Mouse (Mus musculus) lung, adult 2 months (tissue): ENCODE measurements at regions not wholly inside any gene's neighbourhood (a gene's known extent, or its start where the extent isn't known, plus 50 kb on each side); places are given as distances from the start of the nearest gene placed in this dataset.

Source experiments
- DNase-seq: peaks from one replicate; pipeline ENCODE4 v3.0.0; 2022
- H3K4me1 ChIP-seq: fragments of 200-500 bp; 2 replicates; pipeline ENCODE4 v1.6.1; 2011; ENCODE audit warnings: low read length; ENCODE audit not compliant: control insufficient read depth, insufficient read depth
- H3K4me3 ChIP-seq: fragments of 200-500 bp; replicated peaks from 2 replicates; pipeline ENCODE3; 2011; ENCODE audit warnings: low read depth, mild to moderate bottlenecking, control low read depth, low read length; ENCODE audit errors: extremely low read depth
- CTCF ChIP-seq: fragments of 200-500 bp; IDR thresholded peaks from 2 replicates; pipeline ENCODE4 v1.5.1; 2011; ENCODE audit warnings: mild to moderate bottlenecking, low read length, control low read depth; ENCODE audit not compliant: insufficient read depth
- POLR2A ChIP-seq: fragments of 200-500 bp; IDR thresholded peaks from 2 replicates; pipeline ENCODE4 v1.6.1; 2011; ENCODE audit warnings: low read depth, mild to moderate bottlenecking, control low read depth, low read length, borderline replicate concordance; ENCODE audit errors: extremely low read depth
- WGBS: fragments of 180-500 bp; shearing (Covaris S2); methylation state at CpG from one replicate; pipeline ENCODE4 v1.1.7; 2018; 5-methylcytosine and 5-hydroxymethylcytosine counted together

- Histone ChIP-seq H3K4me3 (no peak overlapping the region), H3K4me1 (peaks cover 8% of the 10 kb centered on the region)
- 46% methylated on average over 5 of the region's 5 CpGs for WGBS
- TF ChIP-seq POLR2A (no peak), CTCF (no peak)
- DNase-seq: peak; percentile 18
These were observed 88.4 kb upstream of the Mgme1 start for GRCm38 (mm10) chr2:144182108-144182507.

DNA sequence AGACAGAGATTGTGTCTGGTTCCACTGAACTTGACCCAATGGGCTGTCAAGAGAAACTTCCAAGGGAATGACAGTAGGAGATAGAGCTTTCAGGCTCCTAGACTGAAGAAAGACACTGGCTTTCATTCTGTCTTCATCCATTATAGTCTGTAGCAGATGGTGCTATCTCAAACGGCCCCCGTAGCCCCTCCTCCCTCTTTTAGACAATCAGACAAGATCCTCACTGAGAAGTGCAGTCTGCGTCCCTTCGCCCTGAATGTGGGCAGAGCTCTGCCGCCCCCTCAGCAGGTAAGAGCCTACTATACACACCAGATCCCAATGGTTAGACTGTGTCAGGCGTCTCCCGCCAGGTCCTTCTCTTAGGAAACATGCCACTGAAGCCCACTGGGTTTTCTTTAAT is 87.9 kb upstream of the Mgme1 start:
- no peak for TF ChIP-seq POLR2A
- Histone ChIP-seq H3K4me1 (peaks cover 8% of the 10 kb centered on the region), H3K4me3 (no peak overlapping the region)
- WGBS: 78% methylated on average over 7 of the region's 7 CpGs
- no peak for DNase-seq

DNA sequence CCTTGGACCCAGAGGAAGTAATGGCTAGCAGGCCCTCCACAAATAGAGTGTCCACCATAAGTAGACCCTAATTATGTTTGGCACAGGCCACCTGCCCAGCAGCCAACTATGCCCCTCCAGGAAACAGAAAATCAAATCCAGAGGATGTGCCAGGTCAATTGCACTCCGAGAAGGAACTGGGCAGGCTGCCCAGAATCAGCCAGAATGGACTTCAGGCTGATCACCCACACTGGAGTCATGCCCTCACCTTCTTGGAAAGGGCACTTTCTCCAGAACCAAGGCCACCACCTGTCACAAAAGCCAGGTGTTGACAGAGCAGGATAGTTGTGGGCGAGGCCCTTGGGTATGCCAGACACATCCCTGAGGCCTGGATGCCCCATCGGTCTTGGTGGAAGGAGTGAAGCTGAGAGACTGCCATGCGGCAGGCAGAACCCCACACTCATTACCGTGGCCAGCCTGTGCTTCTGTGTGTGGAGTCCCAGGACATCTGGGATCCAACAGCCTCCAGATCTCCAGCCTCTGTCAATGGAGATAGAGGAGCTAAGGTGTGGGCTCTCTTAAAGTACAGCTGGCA is 87.0 kb upstream of the Mgme1 start:
- peak; percentile 53 for DNase-seq
- 51% methylated on average over 5 of the region's 5 CpGs for WGBS
- TF ChIP-seq POLR2A (no peak), CTCF (no peak)
- no peak overlapping the region for H3K4me3 ChIP-seq
- peaks cover 8% of the 10 kb centered on the region for H3K4me1 ChIP-seq

- TF ChIP-seq POLR2A: no peak
- no peak for TF ChIP-seq CTCF
- no peak for DNase-seq
- Histone ChIP-seq H3K4me3 (no peak overlapping the region), H3K4me1 (peaks cover 8% of the 10 kb centered on the region)
- WGBS: 70% methylated on average over 3 of the region's 3 CpGs
These were observed 85.3 kb upstream of the Mgme1 start for GRCm38 (mm10) chr2:144185175-144185574.

DNA sequence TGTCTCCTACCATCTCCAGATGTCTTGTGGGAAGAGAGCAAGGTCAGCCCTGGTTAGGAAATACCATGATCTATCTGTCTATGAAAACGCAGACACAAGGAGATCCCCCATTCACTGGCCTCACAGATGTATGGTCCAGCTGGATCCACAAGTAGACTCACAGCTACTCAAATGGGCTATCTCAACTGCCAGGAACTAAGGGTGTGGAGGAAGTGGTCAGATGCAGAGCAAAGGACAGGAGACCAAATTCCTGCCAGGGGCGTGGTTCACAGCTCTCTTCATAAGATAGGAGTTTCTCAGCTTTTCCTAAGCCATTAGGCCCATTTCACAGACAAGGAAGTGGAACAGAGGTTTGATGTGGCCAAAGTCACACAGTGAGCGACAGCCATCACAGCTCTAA is 84.0 kb upstream of the Mgme1 start:
- Histone ChIP-seq H3K4me3 (no peak overlapping the region), H3K4me1 (peaks cover 8% of the 10 kb centered on the region)
- WGBS: 82% methylated on average over 3 of the region's 3 CpGs
- no peak for TF ChIP-seq CTCF
- TF ChIP-seq POLR2A: no peak
- DNase-seq: no peak

GRCm38 (mm10) chr2:144188076-144188475 is 82.4 kb upstream of the Mgme1 start:
- Histone ChIP-seq H3K4me1 (peaks cover 6% of the 10 kb centered on the region), H3K4me3 (no peak overlapping the region)
- WGBS: 65% methylated on average over 3 of the region's 3 CpGs
- no peak for DNase-seq
- TF ChIP-seq POLR2A (no peak), CTCF (no peak)

- TF ChIP-seq POLR2A (no peak), CTCF (no peak)
- no peak overlapping the region for H3K4me3 ChIP-seq
- WGBS: 67% methylated on average over 4 of the region's 4 CpGs
- no peak for DNase-seq
- peaks cover 2% of the 10 kb centered on the region for H3K4me1 ChIP-seq
These were observed 82.0 kb upstream of the Mgme1 start for GRCm38 (mm10) chr2:144188485-144188884.

DNA sequence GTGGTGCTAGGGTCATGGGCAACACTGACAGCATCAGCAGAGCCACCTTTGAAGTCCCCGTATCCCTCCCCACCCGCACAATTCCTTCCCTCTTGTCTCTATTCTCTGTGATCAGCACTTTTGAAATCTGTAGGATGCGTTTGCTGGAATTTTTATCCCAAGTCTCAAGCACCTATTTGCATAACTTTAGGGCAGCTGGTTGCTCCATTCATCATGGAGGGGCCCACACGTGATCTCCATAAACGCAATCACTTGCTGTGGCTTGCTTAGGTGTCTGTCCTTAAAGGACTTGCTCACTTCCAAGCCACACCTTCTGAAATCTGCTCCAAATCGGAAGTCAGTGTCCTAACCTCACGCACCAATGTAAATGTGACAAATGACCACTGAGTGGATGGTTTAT is 80.7 kb upstream of the Mgme1 start:
- TF ChIP-seq CTCF (no peak), POLR2A (no peak)
- no peak overlapping the region for H3K4me3 ChIP-seq
- DNase-seq: no peak
- WGBS: 81% methylated on average over 7 of the region's 7 CpGs
- no peaks in the 10 kb centered on the region for H3K4me1 ChIP-seq

GRCm38 (mm10) chr2:144191018-144191417 is 79.4 kb upstream of the Mgme1 start:
- WGBS: 83% methylated on average over 9 of the region's 9 CpGs

DNA sequence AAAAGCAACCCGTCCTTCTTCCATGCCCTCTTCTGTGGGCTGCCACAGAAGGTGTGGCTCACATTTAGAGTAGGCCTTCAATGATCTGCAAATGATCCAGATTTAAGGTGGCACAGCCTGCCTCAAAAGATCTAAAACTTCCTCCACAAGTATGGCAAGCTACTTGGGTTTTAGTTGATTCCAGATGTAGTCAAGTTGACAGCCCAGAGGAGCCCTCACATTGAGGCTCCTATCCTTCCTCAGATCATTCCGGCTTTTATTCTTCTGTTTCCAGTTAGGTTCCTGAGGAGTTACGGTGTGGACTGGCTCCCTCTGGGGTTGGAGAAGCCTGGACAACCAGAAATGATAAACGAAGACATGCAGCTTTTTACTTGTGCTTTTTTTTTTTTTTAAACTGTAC is 78.8 kb upstream of the Mgme1 start:
- WGBS: 76% methylated on average over 4 of the region's 4 CpGs
- DNase-seq: no peak
- H3K4me1 ChIP-seq: no peaks in the 10 kb centered on the region
- TF ChIP-seq CTCF (no peak), POLR2A (no peak)
- H3K4me3 ChIP-seq: no peak overlapping the region

More at GRCm38 (mm10) chr2:144191018-144191417, 79.4 kb upstream of the Mgme1 start:
- TF ChIP-seq CTCF (no peak), POLR2A (no peak)
- DNase-seq: no peak
- H3K4me3 ChIP-seq: no peak overlapping the region
- H3K4me1 ChIP-seq: no peaks in the 10 kb centered on the region
